Mouse (Mus musculus) MEL (cell line): Measurements from ENCODE around the gene Olfr648. TPM values are rescaled to one million over a fixed set of nuclear protein-coding genes. Genes with fewer than 3 reads are reported as not detected.

Experiments
- DNase-seq: peaks from one replicate; pipeline ENCODE4 v3.0.0; 2011; ENCODE audit warnings: low read depth, low spot score
- H3K27ac ChIP-seq: 2 replicates; pipeline ENCODE4 v1.5.1; 2012; ENCODE audit warnings: low read depth, mild to moderate bottlenecking, control low read depth, low read length, moderate library complexity; ENCODE audit not compliant: control insufficient read depth
- H3K27me3 ChIP-seq, 2 experiments: fragments of 150-350 bp in 1 of 2; sonication (generic) in 1 of 2; 2 replicates each; pipeline ENCODE4 v1.6.1; 2012; ENCODE audit warnings: low read length in 2 of 2, mild to moderate bottlenecking in 2 of 2, improper control_type of control experiment in 1 of 2, moderate library complexity in 1 of 2; ENCODE audit not compliant: insufficient read depth in 2 of 2, control insufficient read depth in 1 of 2
- H3K36me3 ChIP-seq, 2 experiments: 2 replicates each; pipeline ENCODE4 v1.6.1; 2012 to 2014; ENCODE audit warnings: low read length in 2 of 2, improper control_type of control experiment in 1 of 2, inconsistent platforms in 1 of 2, mild to moderate bottlenecking in 1 of 2; ENCODE audit not compliant: insufficient read depth in 2 of 2, control insufficient read depth in 1 of 2
- H3K4me1 ChIP-seq, 2 experiments: fragments of 150-350 bp in 1 of 2; sonication (generic) in 1 of 2; 2 replicates each; pipeline ENCODE4 v1.6.1; 2012; ENCODE audit warnings: low read length in 2 of 2, improper control_type of control experiment in 1 of 2, mild to moderate bottlenecking in 1 of 2; ENCODE audit not compliant: insufficient read depth in 2 of 2, control insufficient read depth in 1 of 2
- H3K4me3 ChIP-seq, 2 experiments: fragments of 150-350 bp in 1 of 2; sonication (generic) in 1 of 2; 2 replicates each; pipeline ENCODE4 v1.5.1; 2012; ENCODE audit warnings: low read depth in 2 of 2, low read length in 2 of 2, mild to moderate bottlenecking in 2 of 2, moderate library complexity in 2 of 2, control low read depth in 1 of 2, improper control_type of control experiment in 1 of 2; ENCODE audit not compliant: control insufficient read depth in 1 of 2, insufficient read depth in 1 of 2
- H3K79me2 ChIP-seq: 2 replicates; pipeline ENCODE4 v1.6.1; 2012; ENCODE audit warnings: mild to moderate bottlenecking, low read length, moderate library complexity; ENCODE audit not compliant: control insufficient read depth, poor library complexity, insufficient read depth
- H3K9ac ChIP-seq: 2 replicates; pipeline ENCODE4 v1.6.1; 2012; ENCODE audit warnings: low read depth, mild to moderate bottlenecking, control low read depth, low read length, moderate library complexity; ENCODE audit not compliant: control insufficient read depth, poor library complexity, severe bottlenecking
- H3K9me3 ChIP-seq: fragments of 150-350 bp; sonication (generic); replicated peaks from 2 replicates; pipeline ENCODE4 v1.6.1; 2012; ENCODE audit warnings: mild to moderate bottlenecking, low read length, improper control_type of control experiment, moderate library complexity; ENCODE audit not compliant: insufficient read depth
- CTCF ChIP-seq, 3 experiments: IDR thresholded peaks in 2 of 3; conservative IDR thresholded peaks in 1 of 3; 2 replicates each; pipeline ENCODE4 v1.5.1; 2011 to 2012; ENCODE audit warnings: low read length in 3 of 3, low read depth in 2 of 3, mild to moderate bottlenecking in 2 of 3, improper control_type of control experiment in 1 of 3, inconsistent platforms in 1 of 3, mixed read lengths in 1 of 3, moderate library complexity in 1 of 3; ENCODE audit not compliant: control insufficient read depth in 1 of 3, insufficient read depth in 1 of 3, poor library complexity in 1 of 3, severe bottlenecking in 1 of 3
- ETS1 ChIP-seq: IDR thresholded peaks from 2 replicates; pipeline ENCODE4 v1.6.1; 2012; ENCODE audit warnings: low read depth, mild to moderate bottlenecking, inconsistent platforms, low read length, improper control_type of control experiment, moderate library complexity
- GATA1 ChIP-seq: IDR thresholded peaks from 2 replicates; pipeline ENCODE4 v1.6.1; 2011; ENCODE audit warnings: low read depth, low read length, improper control_type of control experiment
- HCFC1 ChIP-seq: IDR thresholded peaks from 2 replicates; pipeline ENCODE4 v1.6.1; 2012; ENCODE audit warnings: low read depth, mild to moderate bottlenecking, inconsistent platforms, low read length, improper control_type of control experiment, moderate library complexity
- JUND ChIP-seq: IDR thresholded peaks from 2 replicates; pipeline ENCODE4 v1.6.1; 2011; ENCODE audit warnings: low read depth, mild to moderate bottlenecking, improper control_type of control experiment, low read length
- KAT2A ChIP-seq: conservative IDR thresholded peaks from 2 replicates; pipeline ENCODE4 v1.6.1; 2012; ENCODE audit warnings: low read depth, low read length, improper control_type of control experiment, inconsistent platforms
- MAZ ChIP-seq: IDR thresholded peaks from 2 replicates; pipeline ENCODE4 v1.6.1; 2012; ENCODE audit warnings: low read depth, mild to moderate bottlenecking, inconsistent platforms, low read length, improper control_type of control experiment
- MEF2A ChIP-seq: IDR thresholded peaks from 2 replicates; pipeline ENCODE4 v1.6.1; 2014; ENCODE audit warnings: low read depth, mild to moderate bottlenecking, inconsistent platforms, low read length, improper control_type of control experiment; ENCODE audit not compliant: poor library complexity, insufficient replicate concordance, severe bottlenecking; ENCODE audit errors: extremely low read depth
- MXI1 ChIP-seq: IDR thresholded peaks from 2 replicates; pipeline ENCODE4 v1.6.1; 2011; ENCODE audit warnings: mild to moderate bottlenecking, low read depth, low read length, improper control_type of control experiment
- MYC ChIP-seq: IDR thresholded peaks from 2 replicates; pipeline ENCODE4 v1.6.1; 2011; ENCODE audit warnings: low read depth, mild to moderate bottlenecking, low read length, improper control_type of control experiment, moderate library complexity
- NELFE ChIP-seq: IDR thresholded peaks from 2 replicates; pipeline ENCODE4 v1.6.1; 2011; ENCODE audit warnings: low read depth, low read length, improper control_type of control experiment
- POLR2AphosphoS2 ChIP-seq: IDR thresholded peaks from 2 replicates; pipeline ENCODE4 v1.6.1; 2011; ENCODE audit warnings: low read length, improper control_type of control experiment
- RAD21 ChIP-seq: IDR thresholded peaks from 2 replicates; pipeline ENCODE4 v1.6.1; 2011; ENCODE audit warnings: mild to moderate bottlenecking, low read depth, low read length, improper control_type of control experiment
- SMC3 ChIP-seq: IDR thresholded peaks from 2 replicates; pipeline ENCODE4 v1.6.1; 2011; ENCODE audit warnings: low read depth, low read length, improper control_type of control experiment
- TCF12 ChIP-seq: IDR thresholded peaks from 2 replicates; pipeline ENCODE4 v1.6.1; 2014; ENCODE audit warnings: low read depth, mild to moderate bottlenecking, inconsistent platforms, low read length, improper control_type of control experiment, moderate library complexity
- UBTF ChIP-seq: IDR thresholded peaks from 2 replicates; pipeline ENCODE4 v1.6.1; 2012; ENCODE audit warnings: low read depth, mild to moderate bottlenecking, inconsistent platforms, low read length, improper control_type of control experiment, moderate library complexity, borderline replicate concordance; ENCODE audit not compliant: insufficient read depth
- ZC3H11A ChIP-seq: IDR thresholded peaks from 2 replicates; pipeline ENCODE4 v1.6.1; 2012; ENCODE audit warnings: low read depth, mild to moderate bottlenecking, inconsistent platforms, low read length, improper control_type of control experiment
- ZKSCAN1 ChIP-seq: IDR thresholded peaks from 2 replicates; pipeline ENCODE4 v1.6.1; 2012; ENCODE audit warnings: low read depth, mild to moderate bottlenecking, inconsistent platforms, low read length, improper control_type of control experiment, moderate library complexity
- ZMIZ1 ChIP-seq: IDR thresholded peaks from 2 replicates; pipeline ENCODE4 v1.6.1; 2012; ENCODE audit warnings: low read depth, mild to moderate bottlenecking, inconsistent platforms, low read length, improper control_type of control experiment, moderate library complexity
- ZNF384 ChIP-seq: IDR thresholded peaks from 2 replicates; pipeline ENCODE4 v1.6.1; 2012; ENCODE audit warnings: low read depth, mild to moderate bottlenecking, inconsistent platforms, low read length, improper control_type of control experiment
- polyA plus RNA-seq, 2 experiments: library from polyadenylated mRNA; stranded (reverse) in 1 of 2; unstranded in 1 of 2; fragments of >175 nt in 1 of 2; fragments of >200 nt in 1 of 2; gene quantifications; 2 replicates each; pipeline versions ENCODE4 v1.2.1 to v1.2.4; 2012; ENCODE audit warnings: low replicate concordance in 2 of 2, low read depth in 1 of 2; ENCODE audit not compliant: insufficient read length in 2 of 2, insufficient read depth in 1 of 2, missing spikeins in 1 of 2
- total RNA-seq: library from RNA; depleted of rRNA; stranded (reverse); fragments of 300-350 nt; gene quantifications from 2 replicates; pipeline ENCODE4 v1.2.3, GENCODE M21; 2012; rRNA removed

Olfr648 gene
- total RNA-seq (not detected in 2 replicates), polyA plus RNA-seq (not detected)

GRCm38 (mm10) chr7:104183292-104183691 lies at the start of gene Olfr648:
Gene Olfr648 (minus strand): TSS chr7:104183392.
- Histone ChIP-seq H3K79me2 (no peaks in the 10 kb centered on the region), H3K36me3 (no peaks in the 10 kb centered on the region), H3K4me3 (no peak within 1 kb of the TSS), H3K27ac (no peak within 1 kb of the TSS), H3K9ac (no peak within 1 kb of the TSS), H3K4me1 (no peaks in the 10 kb centered on the region), H3K9me3 (no peaks in the 10 kb centered on the region), H3K27me3 (no peaks in the 10 kb centered on the region)
- TF ChIP-seq MEF2A = no peak
- no peak for TF ChIP-seq ZKSCAN1
- no peak for TF ChIP-seq JUND
- no peak for TF ChIP-seq MAZ
- TF ChIP-seq ZMIZ1 = no peak
- no peak for TF ChIP-seq HCFC1
- TF ChIP-seq ZNF384 = no peak
- TF ChIP-seq GATA1 = no peak
- no peak for TF ChIP-seq ETS1
- no peak for TF ChIP-seq NELFE
- no peak for TF ChIP-seq MYC
- TF ChIP-seq TCF12 = no peak
- no peak for TF ChIP-seq MXI1
- TF ChIP-seq UBTF = no peak
- no peak for TF ChIP-seq KAT2A
- TF ChIP-seq CTCF (IDR thresholded peaks at IDR 0.05 in 2 of 3, conservative IDR thresholded peaks at IDR 0.05 in 1 of 3; ENCODE audit: control insufficient read depth in 1 of 3, insufficient read depth in 1 of 3, low read depth in 2 of 3, low read length in 3 of 3, poor library complexity in 1 of 3, severe bottlenecking in 1 of 3) = no peak
- TF ChIP-seq POLR2AphosphoS2 = no peak
- no peak for DNase-seq

- H3K9ac ChIP-seq = no peak overlapping the region
- peaks cover 1 to 4% of the 10 kb centered on the region in 2 experiments for H3K27me3 ChIP-seq
- DNase-seq = peak; percentile 53
- no peaks in the 10 kb centered on the region for H3K79me2 ChIP-seq
- no peaks in the 10 kb centered on the region for H3K4me1 ChIP-seq
- H3K27ac ChIP-seq = no peak overlapping the region
- TF ChIP-seq CTCF (IDR thresholded peaks at IDR 0.05 in 2 of 3, conservative IDR thresholded peaks at IDR 0.05 in 1 of 3; ENCODE audit: control insufficient read depth in 1 of 3, insufficient read depth in 1 of 3, low read depth in 2 of 3, low read length in 3 of 3, poor library complexity in 1 of 3, severe bottlenecking in 1 of 3) (peak; percentile 66 to 80 (median 78)), KAT2A (no peak), ETS1 (no peak), RAD21 (peak; percentile 37), SMC3 (peak; percentile 68), ZNF384 (no peak), ZC3H11A (0 out of 2 replicates have a peak, but pooled peaks have one; percentile 10)
- H3K36me3 ChIP-seq = no peaks in the 10 kb centered on the region
- no peaks in the 10 kb centered on the region for H3K9me3 ChIP-seq
- H3K4me3 ChIP-seq = no peak overlapping the region
Observed at GRCm38 (mm10) chr7:104231203-104231602, 48.0 kb upstream of the Olfr648 start.
